Mouse (Mus musculus) intestine, postnatal 0 days (tissue): Measurements from ENCODE around the gene Desi2. TPM values are rescaled to one million over a fixed set of nuclear protein-coding genes. Genes with fewer than 3 reads are reported as not detected.
A peak's percentile ranks its signal among the peaks of the same experiment; 100 is the strongest.
"Not testable (repeated sequence)": the region's sequence is repeated elsewhere in the genome, so short reads cannot be mapped to it uniquely, and the experiment has no call there.

Experiments used
- ATAC-seq: fragments of 200-750 bp; cut with Nextera tagmentation; 2 replicates; pipeline ENCODE4 v1.8.0; 2017; ENCODE audit warnings: mild to moderate bottlenecking, moderate TSS enrichment, moderate library complexity
- H3K27ac ChIP-seq: fragments of 300-500 bp; sonication (generic); 2 replicates; pipeline ENCODE4 v1.5.1; 2014; ENCODE audit warnings: mild to moderate bottlenecking, low read depth, low read length, moderate library complexity
- H3K27me3 ChIP-seq: fragments of 300-500 bp; sonication (generic); replicated peaks from 2 replicates; pipeline ENCODE4 v1.6.1; 2014; ENCODE audit warnings: low read length, mixed read lengths; ENCODE audit not compliant: control insufficient read depth, insufficient read depth
- H3K36me3 ChIP-seq: fragments of 300-500 bp; sonication (generic); 2 replicates; pipeline ENCODE4 v1.6.1; 2014; ENCODE audit warnings: mild to moderate bottlenecking, moderate library complexity; ENCODE audit not compliant: control insufficient read depth, insufficient read depth
- H3K4me1 ChIP-seq: fragments of 300-500 bp; sonication (generic); replicated peaks from 2 replicates; pipeline ENCODE4 v1.6.1; 2014; ENCODE audit warnings: antibody characterized with exemption, low read length, mixed read lengths; ENCODE audit not compliant: control insufficient read depth, insufficient read depth
- H3K4me2 ChIP-seq: fragments of 300-500 bp; sonication (generic); replicated peaks from 2 replicates; pipeline ENCODE4 v1.6.1; 2014; ENCODE audit warnings: low read depth, mild to moderate bottlenecking, moderate library complexity
- H3K4me3 ChIP-seq: fragments of 300-500 bp; sonication (generic); 2 replicates; pipeline ENCODE4 v1.5.1; 2014; ENCODE audit warnings: low read depth, low read length
- H3K9ac ChIP-seq: fragments of 300-500 bp; sonication (generic); 2 replicates; pipeline ENCODE4 v1.6.1; 2014; ENCODE audit warnings: mild to moderate bottlenecking, low read depth, low read length
- H3K9me3 ChIP-seq: fragments of 300-500 bp; sonication (generic); 2 replicates; pipeline ENCODE4 v1.6.1; 2016; ENCODE audit warnings: mixed run types; ENCODE audit not compliant: control insufficient read depth
- CTCF ChIP-seq: sonication (generic); IDR thresholded peaks from 2 replicates; pipeline ENCODE4 v1.5.1; 2016; ENCODE audit warnings: low read depth, mild to moderate bottlenecking, control low read depth, antibody characterized with exemption, moderate library complexity
- WGBS: fragments of 180-500 bp; shearing (Covaris S2); extraction: QIAGEN DNeasy Blood & Tissue Kit; methylation state at CpG from one replicate; pipeline ENCODE4 v1.1.7; 2014; 5-methylcytosine and 5-hydroxymethylcytosine counted together
- polyA plus RNA-seq: library from polyadenylated mRNA; unstranded; fragments of >200 nt; fragmentation: Nextera tagmentation; extraction: Ambion mirVana; gene quantifications from 2 replicates; pipeline ENCODE4 v1.2.1, GENCODE M21; 2015

The Desi2 gene
- polyA plus RNA-seq, 1 experiment from 2014 or later = 26.9 TPM

- peak; percentile 77 for ATAC-seq
- 0 out of 2 replicates have a peak, but pooled peaks have one; percentile 1 for TF ChIP-seq CTCF
- Histone ChIP-seq H3K4me2 (peak overlapping the region; percentile 95), H3K36me3 (no peaks in the 10 kb centered on the region; the same call in 1 of the 2 replicates), H3K27me3 (peaks cover 13% of the 10 kb centered on the region; the same call in 1 of the 2 replicates), H3K9ac (peak overlapping the region; percentile 66), H3K4me3 (peak overlapping the region; percentile 60), H3K4me1 (no peaks in the 10 kb centered on the region), H3K9me3 (no peaks in the 10 kb centered on the region), H3K27ac (no peak overlapping the region; the same call in 1 of the 2 replicates)
- 1% methylated on average over 81 of the region's 87 CpGs for WGBS
These were observed 89.1 kb downstream of the Desi2 start for GRCm38 (mm10) chr1:178276054-178276911.

GRCm38 (mm10) chr1:178283314-178283713 lies 96.1 kb downstream of the Desi2 start:
- WGBS = 77% methylated on average over 3 of the region's 3 CpGs
- ATAC-seq, H3K4me2 ChIP-seq, H3K36me3 ChIP-seq, H3K27ac ChIP-seq, H3K9ac ChIP-seq, H3K27me3 ChIP-seq, H3K4me3 ChIP-seq, H3K4me1 ChIP-seq, H3K9me3 ChIP-seq: not testable (repeated sequence)

- ATAC-seq = no peak
- H3K4me2 ChIP-seq = no peak overlapping the region
- no peak for TF ChIP-seq CTCF
- H3K9ac ChIP-seq = no peak overlapping the region
- WGBS = 64% methylated on average over 2 of the region's 2 CpGs
- no peaks in the 10 kb centered on the region for H3K4me1 ChIP-seq
- H3K27me3 ChIP-seq = no peaks in the 10 kb centered on the region
- no peak overlapping the region for H3K4me3 ChIP-seq
- H3K27ac ChIP-seq = no peak overlapping the region
- no peaks in the 10 kb centered on the region for H3K36me3 ChIP-seq
- no peaks in the 10 kb centered on the region for H3K9me3 ChIP-seq
These were observed 96.9 kb downstream of the Desi2 start for GRCm38 (mm10) chr1:178283946-178284720.

GRCm38 (mm10) chr1:178287601-178288176 lies 100.5 kb downstream of the Desi2 start:
- H3K9ac ChIP-seq = no peak overlapping the region
- H3K27ac ChIP-seq = no peak overlapping the region
- no peak overlapping the region for H3K4me3 ChIP-seq
- H3K36me3 ChIP-seq = no peaks in the 10 kb centered on the region
- no peak for TF ChIP-seq CTCF
- ATAC-seq = no peak
- no peaks in the 10 kb centered on the region for H3K9me3 ChIP-seq
- no peaks in the 10 kb centered on the region for H3K4me1 ChIP-seq
- H3K27me3 ChIP-seq = no peaks in the 10 kb centered on the region
- 60% methylated on average over 8 of the region's 8 CpGs for WGBS
- no peak overlapping the region for H3K4me2 ChIP-seq

GRCm38 (mm10) chr1:178291716-178292115 lies 104.5 kb downstream of the Desi2 start:
- no peak overlapping the region for H3K4me2 ChIP-seq
- H3K9me3 ChIP-seq = no peaks in the 10 kb centered on the region
- 85% methylated on average over 3 of the region's 3 CpGs for WGBS

GRCm38 (mm10) chr1:178294051-178294450 lies 106.8 kb downstream of the Desi2 start:
- no peak overlapping the region for H3K27ac ChIP-seq
- H3K4me2 ChIP-seq = no peak overlapping the region
- H3K4me3 ChIP-seq = no peak overlapping the region
- WGBS = 97% methylated on average over 1 of the region's 1 CpGs
- no peaks in the 10 kb centered on the region for H3K27me3 ChIP-seq
- ATAC-seq = no peak
- no peak for TF ChIP-seq CTCF
- H3K36me3 ChIP-seq = no peaks in the 10 kb centered on the region
- H3K9ac ChIP-seq = no peak overlapping the region
- no peaks in the 10 kb centered on the region for H3K9me3 ChIP-seq
- H3K4me1 ChIP-seq = no peaks in the 10 kb centered on the region

More at GRCm38 (mm10) chr1:178291716-178292115, 104.5 kb downstream of the Desi2 start:
- Histone ChIP-seq H3K4me3 (no peak overlapping the region), H3K4me1 (no peaks in the 10 kb centered on the region), H3K27ac (no peak overlapping the region), H3K36me3 (no peaks in the 10 kb centered on the region), H3K27me3 (no peaks in the 10 kb centered on the region), H3K9ac (no peak overlapping the region)
- TF ChIP-seq CTCF = no peak
- no peak for ATAC-seq

GRCm38 (mm10) chr1:178301261-178301660 lies 114.0 kb downstream of the Desi2 start:
- H3K9ac ChIP-seq, H3K4me1 ChIP-seq, H3K4me3 ChIP-seq, H3K36me3 ChIP-seq, ATAC-seq, H3K27me3 ChIP-seq, H3K9me3 ChIP-seq, H3K27ac ChIP-seq, H3K4me2 ChIP-seq: not testable (repeated sequence)
- WGBS = 91% methylated on average over 2 of the region's 2 CpGs
